In the genomic region with DNA sequence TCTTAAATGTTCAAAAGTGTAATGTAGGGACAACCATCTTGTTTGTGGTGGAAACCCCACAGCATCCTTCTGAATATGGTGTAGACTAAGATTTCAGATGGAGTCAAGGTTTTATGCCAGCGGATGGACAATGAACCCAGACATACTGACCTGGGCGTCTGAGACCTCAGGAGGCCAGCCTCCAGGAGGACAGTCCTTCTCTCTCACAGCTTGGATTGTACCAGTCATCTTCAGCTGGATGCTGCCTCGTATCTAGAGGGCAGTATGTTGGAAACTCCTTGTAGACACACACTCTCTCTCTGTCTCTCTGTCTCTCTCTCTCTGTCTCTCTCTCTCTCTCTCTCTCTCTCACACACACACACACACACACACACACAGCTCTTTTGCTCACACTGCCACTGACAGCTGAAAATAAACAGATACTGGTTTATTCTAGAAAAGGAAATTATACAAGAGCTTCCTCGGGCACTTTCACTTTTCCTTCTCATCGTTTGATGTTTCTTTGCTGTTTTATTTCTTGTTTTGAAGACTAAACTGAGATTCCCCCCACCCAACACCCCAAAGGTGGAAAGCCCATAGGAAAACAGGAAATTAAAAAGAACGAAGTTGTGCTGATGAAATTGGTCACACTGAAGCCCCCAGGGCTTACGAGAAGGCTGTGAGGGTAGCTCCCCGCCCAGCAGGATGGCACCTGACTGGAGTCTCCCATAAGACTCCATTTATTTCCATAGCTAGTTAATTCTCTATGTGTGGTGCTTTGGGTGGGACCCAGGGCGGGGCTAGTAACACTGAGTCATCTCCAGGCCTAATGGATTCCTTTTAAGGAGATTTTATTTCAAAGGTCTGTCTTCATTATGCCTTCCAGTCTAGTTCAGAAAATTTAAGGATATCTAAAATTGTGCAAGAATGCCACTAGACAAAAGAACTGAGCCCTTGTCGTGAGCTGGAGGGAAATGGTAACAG, we compare ENCODE assay signal across 11 mouse cellular contexts.
DNase-seq lines count a peak whose midpoint lies in the region; ATAC-seq lines count a peak whose summit lies in the region.
"Had no signal": no experiment of that assay in that cellular context is flagged by ENCODE, and none has a peak within 500 bp of the region (broad histone marks: within the 10 kb centered on the region; RNA-seq: fewer than 3 reads in every experiment).

No protein-coding gene starts in this region.

- H3K4me3 ChIP-seq in megakaryocyte, embryonic 14.5 days (replicated peaks) = peak overlapping the region; percentile 71

- peak; percentile 88 for DNase-seq in heart, adult 11 months
- no peak for DNase-seq in heart, postnatal 14 days
- DNase-seq in naive thymus-derived CD4-positive, alpha-beta T cell, adult 2 months (ENCODE audit: low read depth) = peak; percentile 52
- no peak for DNase-seq in testis, postnatal 10 days (ENCODE audit: low spot score)
- DNase-seq in thymus, postnatal 25 days = no peak
- DNase-seq: cerebellum, adult 11 months; kidney, adult 18-20 months; lung, postnatal 36 days had no signal

- no peak for ATAC-seq in megakaryocyte, adult 5-6 weeks (ENCODE audit: poor library complexity, severe bottlenecking)
- ATAC-seq in erythroblast, adult 5-6 weeks (replicated peaks; ENCODE audit: low FRiP score, poor library complexity, severe bottlenecking) = peak; percentile 69

- intact Hi-C loops in heart, postnatal 14 days (cut with DNase I) = loop anchor here (5.0 kb wide), 4 partner anchors 37 to 113 kb away; partner anchors contain the start of gene Ano6

- H3K9me3 ChIP-seq in megakaryocyte, embryonic 14.5 days = peaks cover 4% of the 10 kb centered on the region

- peaks cover 93% of the 10 kb centered on the region for H3K4me1 ChIP-seq in megakaryocyte, embryonic 14.5 days

- H3K27me3 ChIP-seq in megakaryocyte, embryonic 14.5 days (replicated peaks) = no peaks in the 10 kb centered on the region

- peaks cover 56% of the 10 kb centered on the region for H3K36me3 ChIP-seq in megakaryocyte, embryonic 14.5 days (replicated peaks; ENCODE audit: low read length)

Comparison
In these comparisons a context has a peak if more than half of its experiments do, and no peak if none do; other contexts are left out.
1. DNase-seq: peak in heart, adult 11 months (single experiment) and naive thymus-derived CD4-positive, alpha-beta T cell, adult 2 months (single experiment); none in heart, postnatal 14 days (0 of 2), testis, postnatal 10 days (single experiment) and thymus, postnatal 25 days (single experiment).